Mouse (Mus musculus) brain, embryonic 14.5 days (tissue): ENCODE results near the gene Panx3.

ENCODE experiments used
- CTCF ChIP-seq: fragments of 200-500 bp; IDR thresholded peaks from 2 replicates; pipeline ENCODE4 v1.5.1; 2012; ENCODE audit warnings: inconsistent platforms, mild to moderate bottlenecking, moderate library complexity, borderline replicate concordance; ENCODE audit not compliant: insufficient read depth, insufficient read length; ENCODE audit errors: extremely low read depth
- POLR2A ChIP-seq: fragments of 200-500 bp; IDR thresholded peaks from 2 replicates; pipeline ENCODE4 v1.6.1; 2012; ENCODE audit warnings: mild to moderate bottlenecking, inconsistent platforms, borderline replicate concordance; ENCODE audit not compliant: poor library complexity, insufficient read depth, insufficient read length, severe bottlenecking; ENCODE audit errors: extremely low read depth

DNA sequence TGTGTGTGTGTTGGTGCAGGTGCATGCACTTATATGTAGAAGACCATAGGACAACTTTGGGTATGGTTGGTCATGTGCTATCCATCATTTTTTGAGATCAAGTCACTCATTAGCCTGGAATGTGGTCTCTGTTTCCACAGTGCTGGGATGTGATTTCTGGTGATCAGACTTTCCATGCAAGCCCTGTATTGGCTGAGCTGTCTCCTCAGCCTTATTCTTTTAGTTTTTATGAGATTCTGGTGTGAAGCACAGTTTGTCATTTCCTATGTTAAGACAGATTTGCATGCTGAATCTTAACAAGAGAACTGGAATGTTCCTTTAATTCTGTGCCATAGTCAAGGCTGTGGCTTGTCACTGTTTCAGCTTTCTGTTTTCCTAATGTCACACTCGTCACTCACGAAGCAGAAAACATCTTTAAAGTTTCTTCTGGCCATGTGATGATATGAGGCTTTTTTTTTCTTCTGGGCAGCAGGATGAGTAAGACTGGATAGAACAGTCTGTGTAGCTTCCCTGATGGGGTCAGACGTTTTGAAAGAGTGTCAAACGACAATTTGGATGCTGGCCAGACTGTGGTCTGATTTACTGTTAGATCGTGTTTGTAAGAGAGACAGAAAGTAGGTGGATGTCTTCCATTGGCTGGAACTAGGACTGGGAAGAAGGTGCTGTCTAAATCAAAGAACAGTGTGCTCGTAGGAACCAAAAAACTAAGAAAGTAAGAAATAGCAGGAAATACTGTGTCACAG, 32.1 kb downstream of the Panx3 start:
- no peak for TF ChIP-seq POLR2A
- TF ChIP-seq CTCF: no peak
